Mouse (Mus musculus): ENCODE data around the gene Xlr5c. TPM values are rescaled to one million over a fixed set of nuclear protein-coding genes. Genes with fewer than 3 reads are reported as not detected.
"Not testable (repeated sequence)": the region's sequence is repeated elsewhere in the genome, so short reads cannot be mapped to it uniquely, and the experiment has no call there.

Gene Xlr5c
- polyA plus RNA-seq, 1 experiment, result not detected

DNA sequence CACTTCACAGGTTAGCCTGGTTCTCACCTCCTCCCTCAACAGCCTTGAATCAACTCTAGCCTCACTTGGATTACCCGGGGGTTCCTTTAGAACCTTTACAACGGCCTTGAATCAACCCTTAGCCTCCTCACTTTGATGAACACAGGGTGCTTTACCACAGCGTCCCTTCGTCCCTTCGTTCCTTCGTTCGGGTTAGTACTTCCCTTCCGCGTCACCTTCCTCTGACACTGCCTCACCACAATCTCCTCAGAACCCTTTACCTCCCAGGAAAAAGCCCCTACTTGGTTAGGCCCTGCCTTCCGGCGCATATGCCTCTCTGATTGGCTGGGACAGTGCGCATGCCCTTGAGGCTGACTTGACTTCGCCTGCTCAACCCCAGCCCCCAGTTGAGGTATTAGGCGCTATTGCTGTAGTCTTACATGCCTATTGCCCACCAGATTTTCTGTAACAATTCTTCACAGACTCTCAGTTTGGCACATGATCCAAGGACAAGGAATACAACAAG lies 49.9 kb downstream of the Xlr5c start, which contains the start of gene Xlr4c:
Xlr4c (minus strand) TSS at position 310 of the 505 bp plus-strand sequence.
- 49% methylated on average over 14 of the region's 14 CpGs for WGBS
- H3K4me1 ChIP-seq (ENCODE audit: control insufficient read depth, insufficient read depth, low read length); H3K27ac ChIP-seq (ENCODE audit: control insufficient read depth, insufficient read depth, low read depth, low read length, poor library complexity); H3K4me3 ChIP-seq (replicated peaks; ENCODE audit: control insufficient read depth, low read depth, low read length): not testable (repeated sequence)

Other genes starting within 250 kb of the Xlr5c start
- not detected in 2 replicates for gene Pnma3, start 228.2 kb downstream of the Xlr5c start, polyA plus RNA-seq (2011; ENCODE audit: insufficient read depth, insufficient read length, low replicate concordance, missing spikeins)
- gene Xlr4a, start 210.5 kb downstream of the Xlr5c start, polyA plus RNA-seq (2011; ENCODE audit: insufficient read depth, insufficient read length, low replicate concordance, missing spikeins), result 2.2 and 10.0 TPM in 2 replicates
- 3.3 TPM in 1 of 2 replicates, not detected in the other for gene Xlr3a, start 195.9 kb downstream of the Xlr5c start, polyA plus RNA-seq (2011; ENCODE audit: insufficient read depth, insufficient read length, low replicate concordance, missing spikeins)
- not detected in 2 replicates for gene Gm14685, start 175.9 kb downstream of the Xlr5c start, polyA plus RNA-seq (2011; ENCODE audit: insufficient read depth, insufficient read length, low replicate concordance, missing spikeins)
- not detected in 2 replicates for gene Xlr5b, start 144.2 kb downstream of the Xlr5c start, polyA plus RNA-seq (2011; ENCODE audit: insufficient read depth, insufficient read length, low replicate concordance, missing spikeins)
- not detected in 2 replicates for gene DXBay18, start 143.5 kb downstream of the Xlr5c start, polyA plus RNA-seq (2011; ENCODE audit: insufficient read depth, insufficient read length, low replicate concordance, missing spikeins)
- gene Spin2d, start 116.0 kb downstream of the Xlr5c start, polyA plus RNA-seq (2011; ENCODE audit: insufficient read depth, insufficient read length, low replicate concordance, missing spikeins), result not detected in 2 replicates
- gene Xlr3b, start 100.8 kb downstream of the Xlr5c start, polyA plus RNA-seq (2011; ENCODE audit: insufficient read depth, insufficient read length, low replicate concordance, missing spikeins), result 5.4 TPM in 1 of 2 replicates, not detected in the other
- gene Xlr4b, start 78.6 kb downstream of the Xlr5c start, polyA plus RNA-seq (2011; ENCODE audit: insufficient read depth, insufficient read length, low replicate concordance, missing spikeins), result 3.9 and 26.1 TPM in 2 replicates
- gene F8a, start 64.7 kb downstream of the Xlr5c start, polyA plus RNA-seq (2011; ENCODE audit: insufficient read depth, insufficient read length, low replicate concordance, missing spikeins), result 1.4 and 2.0 TPM in 2 replicates
- gene Xlr4c, start 49.8 kb downstream of the Xlr5c start, polyA plus RNA-seq (2011; ENCODE audit: insufficient read depth, insufficient read length, low replicate concordance, missing spikeins), result 4.2 TPM in 1 of 2 replicates, not detected in the other
- gene Xlr3c, start 27.6 kb downstream of the Xlr5c start, polyA plus RNA-seq (2011; ENCODE audit: insufficient read depth, insufficient read length, low replicate concordance, missing spikeins), result 0.88 TPM in 1 of 2 replicates, not detected in the other
- gene Xlr5a, start within 50 bp of the Xlr5c start, polyA plus RNA-seq (2011; ENCODE audit: insufficient read depth, insufficient read length, low replicate concordance, missing spikeins), result not detected in 2 replicates
- gene Gm45015, start 43.9 kb upstream of the Xlr5c start, polyA plus RNA-seq (2011; ENCODE audit: insufficient read depth, insufficient read length, low replicate concordance, missing spikeins), result not detected in 2 replicates
- gene Zfp275, start 49.6 kb upstream of the Xlr5c start, polyA plus RNA-seq (2011; ENCODE audit: insufficient read depth, insufficient read length, low replicate concordance, missing spikeins), result 1.7 and 3.4 TPM in 2 replicates
- not detected in 2 replicates for gene Gm18336, start 105.8 kb upstream of the Xlr5c start, polyA plus RNA-seq (2011; ENCODE audit: insufficient read depth, insufficient read length, low replicate concordance, missing spikeins)
- gene Zfp92, start 118.1 kb upstream of the Xlr5c start, polyA plus RNA-seq (2011; ENCODE audit: insufficient read depth, insufficient read length, low replicate concordance, missing spikeins), result not detected in 2 replicates
- not detected in 2 replicates for gene Trex2, start 142.4 kb upstream of the Xlr5c start, polyA plus RNA-seq (2011; ENCODE audit: insufficient read depth, insufficient read length, low replicate concordance, missing spikeins)
- 31.7 and 52.9 TPM in 2 replicates for gene Haus7, start 166.1 kb upstream of the Xlr5c start, polyA plus RNA-seq (2011; ENCODE audit: insufficient read depth, insufficient read length, low replicate concordance, missing spikeins)
- gene Bgn, start 190.6 kb upstream of the Xlr5c start, polyA plus RNA-seq (2011; ENCODE audit: insufficient read depth, insufficient read length, low replicate concordance, missing spikeins), result 53.3 and 140 TPM in 2 replicates
- not detected in 2 replicates for gene Atp2b3, start 210.1 kb upstream of the Xlr5c start, polyA plus RNA-seq (2011; ENCODE audit: insufficient read depth, insufficient read length, low replicate concordance, missing spikeins)

Measured in bone marrow, adult 2 months (tissue).